Comparison of ENCODE assay signal across 15 mouse cellular contexts in the genomic region with DNA sequence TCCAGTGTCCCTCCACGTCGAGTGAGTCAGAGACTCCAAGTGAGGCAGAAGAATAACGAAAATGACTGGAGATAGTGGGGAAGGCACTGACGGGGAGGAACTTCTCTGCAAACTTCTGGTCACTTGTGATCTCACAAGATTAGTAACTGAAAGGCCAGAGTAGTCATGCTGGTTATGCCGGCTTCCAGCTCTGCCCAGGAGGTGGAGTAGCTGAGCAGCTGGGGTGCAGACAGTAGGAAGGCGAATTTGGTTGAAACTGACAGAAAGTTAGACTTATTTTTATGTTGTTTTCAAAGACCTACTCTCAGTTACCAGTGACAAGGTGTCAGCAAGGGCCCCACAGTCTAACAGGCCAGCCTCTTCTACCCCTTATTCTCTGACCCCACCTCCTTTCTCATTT.
A peak's percentile ranks its signal among the peaks of the same experiment; 100 is the strongest.
DNase-seq lines count a peak whose midpoint lies in the region; ATAC-seq and TF ChIP-seq lines count a peak whose summit lies in the region.
"Had no signal": no experiment of that assay in that cellular context is flagged by ENCODE, and none has a peak within 500 bp of the region (broad histone marks: within the 10 kb centered on the region; RNA-seq: fewer than 3 reads in every experiment).

No protein-coding gene starts in this region.

- no peak for TF ChIP-seq POLR2A in lung, adult 2 months (IDR thresholded peaks at IDR 0.05; ENCODE audit: borderline replicate concordance, extremely low read depth, low read depth, low read length)

- H3K4me1 ChIP-seq in intestine, postnatal 0 days (replicated peaks; ENCODE audit: control insufficient read depth, insufficient read depth, low read length), result no peaks in the 10 kb centered on the region
- H3K4me1 ChIP-seq in intestine, embryonic 15.5 days (replicated peaks), result no peaks in the 10 kb centered on the region
- no peaks in the 10 kb centered on the region for H3K4me1 ChIP-seq in lung, adult 2 months (ENCODE audit: control insufficient read depth, insufficient read depth, low read length)
- H3K4me1 ChIP-seq: forebrain, embryonic 13.5 days; limb, embryonic 12.5 days; liver, embryonic 15.5 days; midbrain, embryonic 12.5 days had no signal

- no peak overlapping the region for H3K4me3 ChIP-seq in intestine, postnatal 0 days (ENCODE audit: low read depth, low read length)
- no peak overlapping the region for H3K4me3 ChIP-seq in intestine, embryonic 15.5 days (replicated peaks)
- no peak overlapping the region for H3K4me3 ChIP-seq in lung, adult 2 months (replicated peaks; ENCODE audit: extremely low read depth, low read depth, low read length)
- H3K4me3 ChIP-seq: forebrain, embryonic 13.5 days; limb, embryonic 12.5 days; liver, embryonic 15.5 days; midbrain, embryonic 12.5 days had no signal

- H3K36me3 ChIP-seq in intestine, postnatal 0 days (ENCODE audit: control insufficient read depth, insufficient read depth), result no peaks in the 10 kb centered on the region
- H3K36me3 ChIP-seq in intestine, embryonic 15.5 days, result no peaks in the 10 kb centered on the region
- H3K36me3 ChIP-seq: limb, embryonic 12.5 days; liver, embryonic 15.5 days; midbrain, embryonic 12.5 days had no signal

- DNase-seq in adrenal gland, adult 2 months, result peak; percentile 6
- no peak for DNase-seq in adrenal gland, adult 8-10 months
- DNase-seq in lung, adult 2 months, result no peak
- DNase-seq in lung, postnatal 25 days (ENCODE audit: low spot score), result no peak
- DNase-seq in adrenal gland, postnatal 25 days, result peak; percentile 10
- no peak for DNase-seq in right cerebral cortex, postnatal 14 days
- DNase-seq: cerebellum, adult 18-20 months; embryo, embryonic 11 days had no signal

- no peak for ATAC-seq in intestine, postnatal 0 days
- no peak for ATAC-seq in intestine, embryonic 15.5 days
- ATAC-seq: forebrain, embryonic 13.5 days had no signal

- no peaks in the 10 kb centered on the region for H3K27me3 ChIP-seq in intestine, postnatal 0 days (replicated peaks; ENCODE audit: control insufficient read depth, insufficient read depth, low read length)
- no peaks in the 10 kb centered on the region for H3K27me3 ChIP-seq in intestine, embryonic 15.5 days (replicated peaks)
- H3K27me3 ChIP-seq: forebrain, embryonic 13.5 days; limb, embryonic 12.5 days; liver, embryonic 15.5 days; midbrain, embryonic 12.5 days had no signal

- WGBS in intestine, postnatal 0 days, result 63% methylated on average over 6 of the region's 6 CpGs
- WGBS in intestine, embryonic 15.5 days, result 63% methylated on average over 6 of the region's 6 CpGs
- WGBS in lung, adult 2 months, result 53% methylated on average over 6 of the region's 6 CpGs

- H3K4me2 ChIP-seq in intestine, postnatal 0 days (replicated peaks; ENCODE audit: low read depth), result no peak overlapping the region
- H3K4me2 ChIP-seq in intestine, embryonic 15.5 days (replicated peaks), result no peak overlapping the region
- H3K4me2 ChIP-seq: forebrain, embryonic 13.5 days; limb, embryonic 12.5 days; liver, embryonic 15.5 days; midbrain, embryonic 12.5 days had no signal

- no peak overlapping the region for H3K27ac ChIP-seq in intestine, postnatal 0 days (ENCODE audit: low read depth, low read length)
- no peak overlapping the region for H3K27ac ChIP-seq in intestine, embryonic 15.5 days
- H3K27ac ChIP-seq: forebrain, embryonic 13.5 days; limb, embryonic 12.5 days; liver, embryonic 15.5 days; macrophage; midbrain, embryonic 12.5 days had no signal

- H3K9ac ChIP-seq in intestine, postnatal 0 days (ENCODE audit: low read depth, low read length), result no peak overlapping the region
- H3K9ac ChIP-seq in intestine, embryonic 15.5 days, result no peak overlapping the region
- H3K9ac ChIP-seq: forebrain, embryonic 13.5 days; limb, embryonic 12.5 days; liver, embryonic 15.5 days; midbrain, embryonic 12.5 days had no signal

- H3K9me3 ChIP-seq in intestine, postnatal 0 days (ENCODE audit: control insufficient read depth), result no peaks in the 10 kb centered on the region
- H3K9me3 ChIP-seq in intestine, embryonic 15.5 days, result no peaks in the 10 kb centered on the region
- H3K9me3 ChIP-seq: forebrain, embryonic 13.5 days; limb, embryonic 12.5 days; liver, embryonic 15.5 days; midbrain, embryonic 12.5 days had no signal

- TF ChIP-seq CTCF in intestine, postnatal 0 days (IDR thresholded peaks at IDR 0.05; ENCODE audit: low read depth), result peak; percentile 25; the same call in 1 of the 2 replicates
- peak; percentile 15; the same call in 1 of the 2 replicates for TF ChIP-seq CTCF in lung, adult 2 months (IDR thresholded peaks at IDR 0.05; ENCODE audit: insufficient read depth, low read length)

Comparison
In these comparisons a context has a peak if more than half of its experiments do, and no peak if none do; other contexts are left out.
1. DNase-seq: peak in adrenal gland, adult 2 months (single experiment) and adrenal gland, postnatal 25 days (single experiment); none in adrenal gland, adult 8-10 months (single experiment), lung, adult 2 months (single experiment), lung, postnatal 25 days (single experiment) and right cerebral cortex, postnatal 14 days (single experiment).